Mouse (Mus musculus): ENCODE data around the gene Fam189b.

The Fam189b gene

DNA sequence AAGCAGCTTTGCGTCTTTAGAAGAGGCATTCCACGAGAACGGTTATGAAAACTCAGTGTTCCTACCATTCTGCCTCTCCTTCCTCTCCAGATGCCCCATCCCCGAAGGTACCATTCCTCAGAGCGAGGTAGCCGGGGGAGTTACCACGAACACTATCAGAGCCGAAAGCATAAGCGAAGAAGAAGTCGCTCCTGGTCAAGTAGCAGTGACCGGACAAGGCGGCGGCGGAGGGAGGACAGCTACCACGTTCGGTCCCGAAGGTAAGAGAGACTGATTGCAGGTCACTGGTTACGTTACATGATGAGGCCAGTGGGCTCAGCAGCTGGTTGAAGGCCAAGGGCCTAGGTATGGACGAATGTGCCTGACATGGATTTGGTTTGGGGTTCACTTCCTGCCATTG lies 16.0 kb upstream of the Fam189b start:
- no peak for DNase-seq

- DNase-seq = no peak
Measured at GRCm38 (mm10) chr3:89174844-89175243, 8.1 kb upstream of the Fam189b start.

DNA sequence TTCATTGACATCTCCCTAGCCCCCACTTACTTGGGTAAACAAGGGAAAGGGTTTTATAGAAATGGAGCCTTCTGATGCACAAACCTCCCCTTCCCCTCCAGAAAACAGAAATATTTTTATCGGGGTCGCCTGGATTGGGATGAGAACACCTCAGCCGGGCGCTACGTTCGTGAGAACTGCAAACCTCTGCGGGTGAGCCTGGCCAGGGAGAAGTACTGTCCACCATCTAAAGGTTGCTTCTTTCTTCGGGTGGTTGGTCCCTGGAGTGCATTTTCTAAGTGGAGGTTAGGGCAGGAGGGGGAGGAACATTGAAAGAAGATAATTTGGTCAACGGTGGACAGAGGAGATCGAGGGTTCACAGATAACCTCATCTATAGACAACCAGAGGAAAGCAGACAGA lies 7.4 kb upstream of the Fam189b start:
- DNase-seq = no peak

GRCm38 (mm10) chr3:89176421-89176820 lies 6.5 kb upstream of the Fam189b start:
- no peak for DNase-seq

- peak; percentile 96 for DNase-seq
Measured at GRCm38 (mm10) chr3:89177242-89178106, 5.5 kb upstream of the Fam189b start, which contains the start of gene Scamp3. TSS of gene Scamp3 (plus strand) at chr3:89177473.

GRCm38 (mm10) chr3:89178107-89178385 lies 4.9 kb upstream of the Fam189b start:
- DNase-seq = no peak

- DNase-seq = no peak
Measured at GRCm38 (mm10) chr3:89179056-89179455, 3.9 kb upstream of the Fam189b start.

DNA sequence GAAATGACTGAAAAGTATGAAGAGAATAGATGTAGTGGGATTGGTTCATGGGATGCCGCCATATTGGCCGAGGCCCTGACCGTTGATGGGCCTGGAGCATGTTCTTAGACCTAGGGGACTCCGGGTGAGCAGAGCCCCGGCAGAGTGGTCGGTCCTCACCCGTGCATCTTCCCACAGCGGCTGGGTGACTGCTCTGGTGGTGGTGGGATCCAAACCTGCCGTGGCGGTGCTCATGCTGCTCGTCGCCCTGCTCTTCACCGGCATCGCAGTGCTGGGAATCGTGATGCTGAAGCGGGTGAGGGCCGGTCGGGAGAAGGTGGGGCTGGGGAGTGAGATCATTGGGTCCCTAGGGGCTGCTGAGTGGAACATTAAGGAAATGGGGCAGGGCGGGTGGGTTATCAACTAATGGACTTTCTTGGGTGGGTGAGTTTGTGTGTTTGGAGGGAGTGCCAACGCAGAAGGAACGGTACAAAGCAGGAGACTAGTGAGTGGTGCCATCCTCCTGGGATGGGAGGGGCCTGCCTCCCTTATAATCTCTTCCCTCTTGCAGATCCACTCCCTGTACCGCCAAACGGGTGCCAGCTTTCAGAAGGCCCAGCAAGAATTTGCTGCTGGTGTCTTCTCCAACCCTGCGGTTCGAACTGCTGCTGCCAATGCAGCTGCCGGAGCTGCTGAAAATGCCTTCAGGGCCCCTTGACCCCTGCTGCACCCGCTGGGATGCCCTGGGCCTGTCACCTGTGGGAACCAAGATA lies 1.0 kb upstream of the Fam189b start:
- DNase-seq = no peak

- DNase-seq = no peak
Measured at GRCm38 (mm10) chr3:89182531-89183057, 349 bp upstream of the Fam189b start.

- DNase-seq = no peak
Measured at GRCm38 (mm10) chr3:89183959-89184315, 994 bp downstream of the Fam189b start.

- DNase-seq = no peak
Measured at GRCm38 (mm10) chr3:89187197-89187596, 4.3 kb downstream of the Fam189b start.

DNA sequence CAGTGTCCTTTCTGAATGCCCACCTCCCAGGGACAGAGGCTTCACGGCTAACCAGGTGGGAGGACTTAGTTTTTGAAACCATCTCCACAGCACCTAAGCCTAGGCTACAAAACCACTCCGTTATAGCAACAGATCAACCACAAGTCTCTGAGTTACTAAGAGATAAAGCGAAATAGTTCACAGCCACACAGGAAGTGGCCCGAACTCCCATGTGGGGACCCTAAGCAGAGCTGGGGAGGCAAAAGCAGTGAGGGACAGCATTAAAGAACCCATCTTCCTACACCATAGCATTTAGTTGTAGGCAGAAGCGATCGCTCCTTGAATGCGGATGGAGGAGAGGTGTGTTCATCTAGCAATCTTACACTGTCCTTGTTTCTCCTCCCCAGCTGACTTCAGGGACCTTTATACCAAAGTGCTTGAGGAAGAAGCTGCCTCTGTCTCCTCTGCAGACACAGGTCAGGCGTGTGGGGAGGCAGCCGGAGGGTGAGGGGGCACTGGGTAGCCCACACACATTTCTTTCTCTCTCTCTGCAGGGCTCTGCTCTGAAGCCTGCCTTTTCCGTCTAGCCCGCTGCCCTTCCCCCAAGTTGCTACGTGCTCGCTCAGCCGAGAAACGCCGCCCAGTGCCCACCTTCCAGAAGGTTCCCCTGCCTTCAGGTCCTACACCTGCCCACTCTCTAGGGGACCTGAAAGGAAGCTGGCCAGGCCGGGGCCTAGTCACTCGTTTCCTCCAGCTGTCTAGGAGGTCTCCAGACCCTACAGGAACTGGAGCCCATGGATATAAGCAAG lies 4.9 kb downstream of the Fam189b start:
- DNase-seq = no peak

GRCm38 (mm10) chr3:89188478-89188875 lies 5.5 kb downstream of the Fam189b start:
- DNase-seq = no peak

- no peak for DNase-seq
Measured at GRCm38 (mm10) chr3:89190436-89190835, 7.5 kb downstream of the Fam189b start.

GRCm38 (mm10) chr3:89193351-89193750 lies 10.4 kb downstream of the Fam189b start:
- DNase-seq = no peak

GRCm38 (mm10) chr3:89193853-89194252 lies 10.9 kb downstream of the Fam189b start:
- DNase-seq = no peak

GRCm38 (mm10) chr3:89195979-89196877 lies 13.3 kb downstream of the Fam189b start:
- DNase-seq = peak; percentile 92

GRCm38 (mm10) chr3:89199839-89200238 lies 16.9 kb downstream of the Fam189b start:
- no peak for DNase-seq

DNA sequence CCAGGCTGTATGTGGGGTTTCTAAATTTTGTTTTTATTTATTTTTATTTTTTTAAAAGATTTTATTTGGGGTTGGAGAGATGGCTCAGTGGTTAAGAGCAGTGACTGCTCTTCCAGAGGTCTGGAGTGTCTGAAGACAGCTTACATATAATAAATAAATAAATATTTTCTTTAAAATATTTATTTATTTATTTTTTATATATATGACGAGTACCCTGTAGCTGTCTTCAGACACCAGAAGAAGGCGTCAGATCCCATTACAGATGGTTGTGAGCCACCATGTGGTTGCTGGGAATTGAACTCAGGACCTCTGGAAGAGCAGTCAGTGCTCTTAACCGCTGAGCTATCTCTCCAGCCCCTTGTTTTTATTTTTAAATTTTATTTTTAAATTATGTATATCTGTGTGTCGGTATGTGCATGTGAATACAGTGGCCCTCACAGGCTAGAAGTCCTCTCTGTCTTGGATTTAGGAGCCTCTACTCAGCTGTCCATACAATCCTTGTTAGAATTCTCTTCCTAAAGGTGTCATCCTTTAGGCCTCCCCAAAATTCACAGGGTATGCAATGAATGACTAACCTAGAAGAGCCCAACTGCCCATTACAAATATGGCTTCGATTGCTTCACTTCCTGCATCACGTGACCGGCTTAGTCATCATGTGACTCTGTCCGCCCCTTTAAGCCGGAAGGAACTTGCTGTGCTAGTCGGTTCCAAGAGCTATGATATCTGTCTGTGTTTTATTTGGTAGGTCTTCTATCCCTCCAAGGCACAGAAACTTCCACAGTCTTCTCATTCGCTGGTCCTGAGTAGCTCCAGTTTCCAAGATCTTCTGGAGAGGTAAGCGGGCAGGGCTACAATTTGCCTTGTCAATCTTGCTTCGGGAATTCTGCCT lies 19.6 kb downstream of the Fam189b start, which contains the start of gene Gba:
Gene Gba, plus strand, starts transcription at position 676 of the 889 bp plus-strand sequence.
- peak; percentile 88 for DNase-seq

- no peak for DNase-seq
Measured at GRCm38 (mm10) chr3:89203142-89203514, 20.2 kb downstream of the Fam189b start.

- DNase-seq = no peak
Measured at GRCm38 (mm10) chr3:89206079-89206478, 23.1 kb downstream of the Fam189b start.

Data from layer of hippocampus, adult 9-11 months (tissue).